Mouse (Mus musculus): Measurements from ENCODE around the gene Aurkaip1.
"Not testable (repeated sequence)": the region's sequence is repeated elsewhere in the genome, so short reads cannot be mapped to it uniquely, and the experiment has no call there.

The Aurkaip1 gene

GRCm38 (mm10) chr4:155831205-155831766, at the start of gene Aurkaip1:
Gene Aurkaip1 (plus strand): TSS chr4:155831272.
- DNase-seq, result peak; percentile 93 to 94

- no peak for DNase-seq
Measured at GRCm38 (mm10) chr4:155783486-155784080, 47.5 kb upstream of the Aurkaip1 start.

- peak; percentile 44 to 71 for DNase-seq
Measured at GRCm38 (mm10) chr4:155784081-155784701, 46.9 kb upstream of the Aurkaip1 start.

GRCm38 (mm10) chr4:155785246-155785645, 45.8 kb upstream of the Aurkaip1 start:
- no peak for DNase-seq

DNA sequence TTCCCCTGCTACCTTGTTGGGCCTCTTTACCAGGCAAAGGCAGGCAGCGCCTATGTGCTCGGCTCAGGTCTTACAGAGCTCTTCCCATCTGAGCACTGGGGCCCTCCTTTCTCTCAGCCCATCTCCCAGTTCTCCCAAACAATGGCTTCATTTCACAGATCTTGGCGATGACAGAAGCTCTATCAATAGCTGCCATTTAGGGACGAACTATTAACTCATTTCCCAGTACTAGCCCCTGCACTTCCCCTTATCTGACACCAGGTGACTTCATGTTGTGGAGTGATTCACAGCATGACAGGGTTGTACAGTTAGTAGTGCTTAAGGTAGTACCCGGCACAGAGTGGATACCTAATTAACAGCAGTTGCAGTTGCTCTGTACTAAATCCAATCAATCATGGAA, 45.3 kb upstream of the Aurkaip1 start, which contains the start of gene Tmem88b:
Gene Tmem88b (minus strand): TSS at position 56 of the 400 bp plus-strand sequence.
- no peak for DNase-seq

DNA sequence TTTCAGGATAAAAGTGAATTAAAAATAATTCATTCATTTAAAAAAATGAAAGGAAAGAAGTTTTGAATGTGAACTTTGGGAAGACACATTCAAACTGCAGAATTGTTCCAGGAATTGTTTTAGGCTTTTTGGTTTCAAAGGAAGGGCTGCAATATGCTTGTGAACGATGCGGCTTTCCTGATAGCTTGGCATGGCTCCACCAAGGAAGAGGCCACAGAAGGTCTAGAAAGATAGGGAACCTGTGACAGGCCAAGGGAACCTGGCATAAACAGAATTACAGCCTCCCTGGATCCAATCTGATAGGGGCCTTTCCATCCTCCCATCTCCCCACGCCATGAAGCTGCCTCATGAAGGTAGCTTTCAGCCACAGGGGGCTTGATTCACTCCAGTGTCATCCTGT, 42.8 kb upstream of the Aurkaip1 start:
- DNase-seq, result no peak

GRCm38 (mm10) chr4:155788833-155789232, 42.2 kb upstream of the Aurkaip1 start:
- not testable (repeated sequence) for DNase-seq

DNA sequence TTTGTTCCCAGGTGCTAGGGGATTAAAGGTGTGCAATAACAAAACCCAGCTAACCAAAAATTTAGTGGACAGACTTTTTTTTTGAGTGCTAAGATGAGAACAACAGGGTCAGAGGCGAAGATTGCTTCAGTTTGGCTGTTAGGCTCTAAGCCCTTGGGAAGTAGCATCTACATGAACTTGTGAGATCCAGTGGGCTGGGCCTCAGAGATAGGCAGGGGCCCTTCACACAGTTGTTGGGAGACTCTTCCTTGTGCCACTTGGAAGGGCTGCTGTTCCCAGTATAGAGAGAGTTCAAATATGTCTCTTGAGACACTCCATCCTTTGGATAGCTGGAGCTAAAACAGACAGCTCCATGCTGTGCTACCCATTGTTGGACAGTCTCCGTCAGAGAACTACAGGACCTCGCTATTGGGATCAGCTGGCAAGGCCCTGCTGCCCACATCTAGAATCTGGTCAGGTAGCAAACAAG, 41.0 kb upstream of the Aurkaip1 start, which contains the start of gene Ankrd65:
Gene Ankrd65 (plus strand): TSS at position 419 of the 469 bp plus-strand sequence.
- no peak for DNase-seq

GRCm38 (mm10) chr4:155790650-155791161, 40.4 kb upstream of the Aurkaip1 start:
- no peak for DNase-seq

DNA sequence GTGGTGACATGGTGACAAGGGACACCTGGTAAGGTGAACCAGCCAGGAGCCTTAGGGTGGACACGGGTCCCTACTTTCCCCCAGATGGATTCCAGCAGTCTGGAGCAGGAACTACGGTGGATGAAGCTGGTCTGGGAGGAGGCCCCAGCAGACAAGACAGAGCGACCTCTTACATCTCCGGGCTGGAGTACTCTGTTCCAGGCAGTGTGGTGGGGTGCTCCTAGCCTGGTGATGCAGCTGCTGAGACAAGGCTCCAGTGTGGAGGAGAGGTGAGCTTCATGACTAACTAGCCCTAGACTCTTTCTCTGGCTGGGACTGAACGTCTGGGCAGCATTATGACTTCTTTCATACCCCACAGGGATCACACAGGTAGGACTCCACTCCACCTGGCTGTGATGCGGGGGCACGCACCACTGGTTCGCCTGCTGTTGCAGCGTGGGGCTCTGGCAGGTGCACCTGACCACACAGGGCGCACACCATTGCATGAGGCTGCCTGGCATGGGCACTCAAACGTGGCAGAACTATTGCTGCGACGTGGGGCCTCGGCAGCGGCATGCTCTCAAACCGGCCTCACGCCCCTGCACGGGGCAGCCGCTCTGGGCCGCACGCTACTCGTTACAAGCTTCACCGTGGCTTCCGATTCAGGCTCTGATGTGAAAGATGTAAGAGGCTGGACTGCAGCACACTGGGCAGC, 39.7 kb upstream of the Aurkaip1 start:
- DNase-seq, result no peak

DNA sequence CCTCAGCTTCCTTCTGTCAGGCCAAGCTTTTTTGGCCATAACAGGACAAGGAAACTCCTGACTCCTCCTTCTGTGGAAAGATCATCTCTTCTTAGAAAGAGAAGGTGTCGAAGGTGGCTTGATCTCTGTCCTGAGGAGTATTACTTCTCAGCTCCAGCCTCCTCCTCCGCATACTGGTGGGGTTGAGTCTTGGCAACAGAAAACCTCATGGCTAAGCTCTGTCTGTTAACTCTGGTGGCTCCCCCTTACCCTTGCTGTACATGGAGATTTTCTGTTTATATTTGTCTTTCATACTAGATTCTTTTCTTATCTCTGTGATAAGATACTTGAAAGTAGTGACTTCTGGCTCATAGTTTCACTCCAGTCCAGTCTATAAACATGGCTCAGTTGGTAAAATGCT, 37.3 kb upstream of the Aurkaip1 start:
- no peak for DNase-seq

DNA sequence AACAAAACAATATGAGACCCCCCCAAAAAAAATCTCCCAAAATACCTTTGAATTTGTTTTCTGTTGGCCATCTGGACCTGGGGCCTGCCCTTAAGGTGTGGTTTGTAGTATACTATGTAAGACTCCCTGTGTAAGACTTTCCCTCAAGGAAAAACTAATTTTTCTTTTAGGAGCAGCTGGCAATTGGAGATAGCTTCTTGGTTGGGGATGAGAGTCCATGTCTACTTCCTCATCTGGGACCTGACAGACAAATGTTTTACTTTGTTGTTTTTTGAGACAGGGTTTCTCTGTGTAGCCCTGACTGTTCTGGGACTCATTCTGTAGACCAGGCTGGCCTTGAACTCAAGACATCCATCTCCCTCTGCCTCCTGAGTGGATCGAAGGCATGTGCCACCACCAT, 29.0 kb upstream of the Aurkaip1 start:
- no peak for DNase-seq

DNA sequence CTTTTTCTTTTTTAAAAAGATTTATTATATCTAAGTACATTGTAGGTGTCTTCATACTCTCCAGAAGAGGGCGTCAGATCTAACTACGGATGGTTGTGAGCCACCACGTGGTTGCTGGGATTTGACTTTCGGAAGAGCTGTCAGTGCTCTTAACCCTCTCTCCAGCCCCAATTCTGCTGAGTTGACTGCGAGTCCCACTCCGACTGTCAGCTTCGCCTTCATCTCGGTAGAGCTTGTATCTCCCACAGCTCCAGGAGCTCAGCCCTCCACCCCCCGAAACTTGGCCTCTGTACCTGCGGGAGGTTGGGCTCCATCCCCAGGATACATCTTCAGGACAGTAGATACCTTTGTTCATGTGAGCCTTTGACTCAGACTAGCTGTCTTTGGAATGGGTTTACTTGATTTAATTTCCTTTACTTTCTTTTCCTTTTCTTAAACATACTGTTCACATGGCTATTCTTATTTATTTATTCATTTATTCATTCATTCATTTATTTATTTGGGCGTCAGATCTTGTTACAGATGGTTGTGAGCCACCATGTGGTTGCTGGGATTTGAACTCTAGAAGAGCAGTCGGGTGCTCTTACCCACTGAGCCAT, 28.2 kb upstream of the Aurkaip1 start, which contains the start of gene Mrpl20:
Gene Mrpl20 (plus strand): TSS at position 138 of the 599 bp plus-strand sequence.
- no peak for DNase-seq

GRCm38 (mm10) chr4:155803340-155804041, 27.6 kb upstream of the Aurkaip1 start:
- peak; percentile 88 to 96 for DNase-seq

DNA sequence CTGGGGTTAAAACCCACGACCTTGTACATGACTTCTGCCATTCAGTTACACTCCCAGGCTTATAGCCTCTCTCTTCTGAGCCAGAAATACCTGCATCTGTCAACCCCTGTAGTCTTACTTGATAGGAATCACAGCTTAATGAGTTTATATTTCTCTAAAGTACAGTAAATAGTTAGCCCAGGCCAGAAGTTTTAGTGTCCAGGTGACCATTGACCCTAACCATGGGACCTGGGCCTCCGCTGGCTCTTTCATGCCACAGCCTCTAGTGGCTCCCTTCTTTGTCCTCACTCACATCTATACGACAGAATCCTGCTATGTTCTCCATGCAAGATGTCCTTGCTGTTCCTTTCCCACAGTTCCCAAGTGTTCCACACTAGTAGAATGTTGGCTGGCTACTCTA, 23.2 kb upstream of the Aurkaip1 start:
- DNase-seq, result no peak

DNA sequence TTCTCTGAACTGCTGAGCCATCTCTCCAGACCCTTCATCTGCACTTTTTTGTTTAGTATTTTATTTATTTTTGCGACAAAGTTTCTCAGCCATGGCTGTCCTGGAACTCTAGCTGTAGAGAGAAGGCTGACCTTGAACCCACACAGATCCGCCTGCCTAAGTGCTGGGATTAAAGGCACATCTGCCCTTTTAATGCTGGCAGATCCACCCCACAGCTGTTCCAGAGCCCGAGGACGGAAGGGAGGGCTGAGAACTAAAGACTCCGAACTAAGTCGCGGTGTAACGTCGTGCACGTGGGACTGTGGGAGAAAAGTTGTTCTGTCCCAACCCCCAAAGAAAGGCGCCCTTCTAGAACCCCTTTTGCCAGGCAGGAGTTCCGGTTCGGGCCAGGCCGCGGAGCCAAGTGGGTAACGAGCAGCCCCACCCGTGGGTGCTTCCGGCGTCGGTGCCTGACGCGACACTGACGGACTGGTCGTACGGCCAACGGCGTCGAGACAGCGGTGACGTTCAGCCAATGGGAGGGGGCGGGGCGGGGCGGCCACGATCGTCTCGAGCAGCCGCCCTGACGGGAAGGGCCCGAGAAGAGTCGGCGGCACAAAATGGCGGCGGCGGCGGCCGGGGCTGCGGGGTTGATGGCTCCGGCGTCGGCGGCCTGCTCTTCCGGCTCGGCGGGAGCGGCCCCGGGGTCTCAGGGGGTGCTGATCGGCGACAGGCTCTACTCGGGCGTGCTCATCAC, 19.0 kb upstream of the Aurkaip1 start, which contains the start of gene Ccnl2:
Gene Ccnl2 (plus strand): TSS at position 561 of the 736 bp plus-strand sequence.
- DNase-seq, result peak; percentile 84 to 90

GRCm38 (mm10) chr4:155812665-155813181, 18.3 kb upstream of the Aurkaip1 start:
- DNase-seq, result no peak

- DNase-seq, result no peak
Measured at GRCm38 (mm10) chr4:155817533-155817932, 13.5 kb upstream of the Aurkaip1 start.

DNA sequence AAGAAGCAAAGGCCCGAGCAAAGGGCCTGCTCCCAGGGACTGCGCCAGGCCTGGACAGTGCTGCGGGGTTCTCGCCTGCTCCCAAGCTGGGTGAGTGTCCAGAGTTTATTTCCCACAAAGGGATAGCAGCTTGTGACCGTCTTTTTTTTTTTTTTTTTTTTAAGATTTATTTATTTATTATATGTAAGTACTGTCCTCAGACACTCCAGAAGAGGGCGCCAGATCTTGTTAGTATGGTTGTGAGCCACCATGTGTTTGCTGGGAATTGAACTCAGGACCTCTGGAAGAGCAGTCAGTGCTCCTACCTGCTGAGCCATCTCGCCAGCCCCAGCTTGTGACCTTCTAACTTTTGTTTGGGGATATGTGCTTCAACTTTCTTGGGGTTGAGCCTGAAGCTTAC, 10.0 kb upstream of the Aurkaip1 start:
- no peak for DNase-seq

- DNase-seq, result no peak
Measured at GRCm38 (mm10) chr4:155823443-155823842, 7.6 kb upstream of the Aurkaip1 start.

GRCm38 (mm10) chr4:155829866-155830265, 1.2 kb upstream of the Aurkaip1 start:
- no peak for DNase-seq
